Mouse (Mus musculus) WW6 (cell line): ENCODE measurements around the gene Rsl24d1.
"Not testable (repeated sequence)": the region's sequence is repeated elsewhere in the genome, so short reads cannot be mapped to it uniquely, and the experiment has no call there.

Source experiments
- DNase-seq: peaks from one replicate; pipeline ENCODE4 v3.0.0-alpha.2; 2013; ENCODE audit warnings: low read depth, low spot score

Gene Rsl24d1

GRCm38 (mm10) chr9:73112919-73113906 is at the start of gene Rsl24d1:
Gene Rsl24d1 (plus strand): TSS chr9:73113426.
- DNase-seq = peak; percentile 70

- no peak for DNase-seq
Observed at GRCm38 (mm10) chr9:73063621-73064290, 49.5 kb upstream of the Rsl24d1 start.

- DNase-seq = no peak
Observed at GRCm38 (mm10) chr9:73067086-73067485, 46.1 kb upstream of the Rsl24d1 start.

- no peak for DNase-seq
Observed at GRCm38 (mm10) chr9:73068230-73068679, 45.0 kb upstream of the Rsl24d1 start.

- DNase-seq = no peak
Observed at GRCm38 (mm10) chr9:73068688-73069087, 44.5 kb upstream of the Rsl24d1 start.

GRCm38 (mm10) chr9:73070971-73071659 is 42.1 kb upstream of the Rsl24d1 start:
- DNase-seq = peak; percentile 40

GRCm38 (mm10) chr9:73072426-73072825 is 40.8 kb upstream of the Rsl24d1 start:
- no peak for DNase-seq

GRCm38 (mm10) chr9:73073169-73073568 is 40.1 kb upstream of the Rsl24d1 start:
- DNase-seq = no peak

- not testable (repeated sequence) for DNase-seq
Observed at GRCm38 (mm10) chr9:73079349-73079748, 33.9 kb upstream of the Rsl24d1 start.

- DNase-seq = peak; percentile 47
Observed at GRCm38 (mm10) chr9:73079801-73080325, 33.4 kb upstream of the Rsl24d1 start.

GRCm38 (mm10) chr9:73082291-73083000 is 30.8 kb upstream of the Rsl24d1 start:
- no peak for DNase-seq

GRCm38 (mm10) chr9:73083956-73084355 is 29.3 kb upstream of the Rsl24d1 start:
- DNase-seq = no peak

- no peak for DNase-seq
Observed at GRCm38 (mm10) chr9:73085845-73086244, 27.4 kb upstream of the Rsl24d1 start.

- DNase-seq = no peak
Observed at GRCm38 (mm10) chr9:73087121-73087520, 26.1 kb upstream of the Rsl24d1 start.

- no peak for DNase-seq
Observed at GRCm38 (mm10) chr9:73087581-73087980, 25.6 kb upstream of the Rsl24d1 start.

GRCm38 (mm10) chr9:73089222-73089920 is 23.9 kb upstream of the Rsl24d1 start:
- DNase-seq = no peak

GRCm38 (mm10) chr9:73090121-73090520 is 23.1 kb upstream of the Rsl24d1 start:
- DNase-seq = no peak

GRCm38 (mm10) chr9:73091747-73092146 is 21.5 kb upstream of the Rsl24d1 start:
- no peak for DNase-seq

- peak; percentile 78 for DNase-seq
Observed at GRCm38 (mm10) chr9:73094580-73094979, 18.6 kb upstream of the Rsl24d1 start.

- no peak for DNase-seq
Observed at GRCm38 (mm10) chr9:73097898-73098297, 15.3 kb upstream of the Rsl24d1 start.
